Comparison of ENCODE assay signal across 9 mouse cellular contexts in genomic region chr4:138367641-138368497, GRCm38 (mm10). TPM values are rescaled to one million over a fixed set of nuclear protein-coding genes. Genes with fewer than 3 reads are reported as not detected.
DNase-seq lines count a peak whose midpoint lies in the region; ATAC-seq and TF ChIP-seq lines count a peak whose summit lies in the region.
"Had no signal": no experiment of that assay in that cellular context is flagged by ENCODE, and none has a peak within 500 bp of the region (broad histone marks: within the 10 kb centered on the region; RNA-seq: fewer than 3 reads in every experiment).

Gene Cda (minus strand): TSS chr4:138367992.

- intact Hi-C loops in heart, adult 2 months (cut with DNase I), result no loop called here

- peaks cover 37% of the 10 kb centered on the region for H3K27me3 ChIP-seq in embryonic facial prominence, embryonic 13.5 days
- no peaks in the 10 kb centered on the region for H3K27me3 ChIP-seq in heart, adult 2 months (ENCODE audit: control insufficient read depth, insufficient read depth, low read length)
- H3K27me3 ChIP-seq in neural tube, embryonic 15.5 days (replicated peaks), result peaks cover 22% of the 10 kb centered on the region

- 7% methylated on average over 34 of the region's 34 CpGs for WGBS in embryonic facial prominence, embryonic 13.5 days
- whole genome bisulfite sequencing in heart, adult 2 months, result 3% methylated on average over 34 of the region's 34 CpGs
- WGBS in neural tube, embryonic 15.5 days, result 10% methylated on average over 34 of the region's 34 CpGs

- H3K79me2 ChIP-seq in heart, adult 2 months (replicated peaks; ENCODE audit: control insufficient read depth, insufficient read depth, low read length), result no peaks in the 10 kb centered on the region

- TF ChIP-seq CTCF in heart, adult 2 months (IDR thresholded peaks at IDR 0.05), result peak; percentile 16; the same call in 1 of the 2 replicates

- no peak within 1 kb of the TSS for H3K27ac ChIP-seq in embryonic facial prominence, embryonic 13.5 days
- H3K27ac ChIP-seq in heart, adult 2 months, result peak within 1 kb of the TSS; percentile 70
- H3K27ac ChIP-seq in neural tube, embryonic 15.5 days (replicated peaks), result no peak within 1 kb of the TSS

- peak; percentile 45; the same call in 1 of the 2 replicates for TF ChIP-seq POLR2A in heart, adult 2 months (IDR thresholded peaks at IDR 0.05; ENCODE audit: insufficient read depth, low read depth, low read length)

- peak within 1 kb of the TSS; percentile 59 for H3K4me2 ChIP-seq in embryonic facial prominence, embryonic 13.5 days
- H3K4me2 ChIP-seq in neural tube, embryonic 15.5 days, result peak within 1 kb of the TSS; percentile 57

- peak within 1 kb of the TSS; percentile 54 for H3K9ac ChIP-seq in embryonic facial prominence, embryonic 13.5 days
- H3K9ac ChIP-seq in heart, adult 2 months (ENCODE audit: low read depth, low read length), result peak within 1 kb of the TSS; percentile 72
- peak within 1 kb of the TSS; percentile 15; the same call in 1 of the 2 replicates for H3K9ac ChIP-seq in neural tube, embryonic 15.5 days (replicated peaks)

- no peak for TF ChIP-seq EP300 in heart, adult 2 months (IDR thresholded peaks at IDR 0.05; ENCODE audit: insufficient read depth, low read depth, low read length)

- peak; percentile 67 to 69 for DNase-seq in urinary bladder, adult 18-20 months (ENCODE audit: low spot score in 2 of 2)
- no peak for DNase-seq in urinary bladder, postnatal 10 days (ENCODE audit: low spot score)
- DNase-seq in heart, adult 2 months, result peak; percentile 87 to 90
- peak; percentile 93 for DNase-seq in kidney, adult 18-20 months
- DNase-seq in lung, adult 18-20 months, result peak; percentile 88 to 93
- peak; percentile 83 for DNase-seq in yolk sac, embryonic 10.5 days (ENCODE audit: low spot score)

- H3K4me1 ChIP-seq in embryonic facial prominence, embryonic 13.5 days, result peaks cover 13% of the 10 kb centered on the region
- peaks cover 6% of the 10 kb centered on the region for H3K4me1 ChIP-seq in heart, adult 2 months (ENCODE audit: control insufficient read depth, insufficient read depth, low read length)
- peaks cover 9% of the 10 kb centered on the region for H3K4me1 ChIP-seq in neural tube, embryonic 15.5 days

- no peaks in the 10 kb centered on the region for H3K36me3 ChIP-seq in embryonic facial prominence, embryonic 13.5 days
- H3K36me3 ChIP-seq in heart, adult 2 months (ENCODE audit: control insufficient read depth, insufficient read depth, low read length), result no peaks in the 10 kb centered on the region
- H3K36me3 ChIP-seq in neural tube, embryonic 15.5 days, result no peaks in the 10 kb centered on the region

- no peaks in the 10 kb centered on the region for H3K9me3 ChIP-seq in embryonic facial prominence, embryonic 13.5 days
- no peaks in the 10 kb centered on the region for H3K9me3 ChIP-seq in neural tube, embryonic 15.5 days (replicated peaks)

- no peak; the same call in 1 of the 2 replicates for ATAC-seq in embryonic facial prominence, embryonic 13.5 days (ENCODE audit: insufficient number of reproducible peaks, insufficient read depth, low FRiP score, low TSS enrichment, low read depth)
- peak; percentile 70 for ATAC-seq in neural tube, embryonic 15.5 days (ENCODE audit: low FRiP score)

- peak within 1 kb of the TSS; percentile 31 for H3K4me3 ChIP-seq in embryonic facial prominence, embryonic 13.5 days
- peak within 1 kb of the TSS; percentile 47 for H3K4me3 ChIP-seq in heart, adult 2 months
- peak within 1 kb of the TSS; percentile 32 for H3K4me3 ChIP-seq in neural tube, embryonic 15.5 days (replicated peaks)

RNA-seq across cellular contexts. Expression of gene Cda, which starts in this region (rescaled TPM):
- polyA plus RNA-seq in embryonic facial prominence, embryonic 13.5 days (2015; fragmentation: Nextera tagmentation; extraction: Ambion mirVana), result 4.1 and 6.5 TPM in 2 replicates
- total RNA-seq in heart, adult 2 months (2021), result 1 to 10 TPM; 1.4 TPM
- 1.9 and 3.3 TPM in 2 replicates for polyA plus RNA-seq in heart, adult 2 months (2012; rRNA removed)
- polyA plus RNA-seq in neural tube, embryonic 15.5 days (2015; fragmentation: Nextera tagmentation; extraction: Ambion mirVana), result 10.1 and 11.9 TPM in 2 replicates
- total RNA-seq: neutrophil, adult 5-6 weeks had no signal

Comparison
In these comparisons a context has a peak if more than half of its experiments do, and no peak if none do; other contexts are left out.
1. H3K9ac ChIP-seq: peak in every context shown above with its lines; median percentile 72 in heart, adult 2 months; 54 in embryonic facial prominence, embryonic 13.5 days; 15 in neural tube, embryonic 15.5 days.